Mouse (Mus musculus) cerebellum, postnatal 36 days (tissue): ENCODE results near the gene Il24.
A peak's percentile ranks its signal among the peaks of the same experiment; 100 is the strongest.

Source experiments
- DNase-seq, 2 experiments: peaks; one replicate each; pipeline ENCODE4 v3.0.0; 2021 to 2022; ENCODE audit warnings: mixed read lengths in 2 of 2

Gene Il24

DNA sequence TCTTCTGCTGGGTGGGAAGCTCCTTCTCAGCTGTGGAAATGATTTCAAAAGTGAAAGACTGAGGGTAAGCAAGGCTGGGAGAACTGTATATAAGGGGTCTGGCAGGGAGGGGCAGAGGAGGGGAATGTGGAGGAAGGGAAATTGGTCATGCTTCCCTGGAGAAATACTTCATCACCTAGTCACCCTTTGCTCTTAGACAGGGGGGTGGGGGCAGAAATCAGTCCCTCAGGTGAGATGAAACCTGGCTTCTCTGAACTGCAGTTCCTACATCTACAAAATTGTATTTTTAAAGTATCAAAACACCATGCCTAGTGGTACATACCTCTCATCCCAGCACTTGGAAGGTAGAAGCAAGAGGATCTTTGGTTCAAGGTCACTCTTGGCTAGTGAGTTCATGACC is at the start of gene Il24:
TSS of gene Il24 (minus strand) at position 101 of the 400 bp plus-strand sequence.
- no peak for DNase-seq

DNA sequence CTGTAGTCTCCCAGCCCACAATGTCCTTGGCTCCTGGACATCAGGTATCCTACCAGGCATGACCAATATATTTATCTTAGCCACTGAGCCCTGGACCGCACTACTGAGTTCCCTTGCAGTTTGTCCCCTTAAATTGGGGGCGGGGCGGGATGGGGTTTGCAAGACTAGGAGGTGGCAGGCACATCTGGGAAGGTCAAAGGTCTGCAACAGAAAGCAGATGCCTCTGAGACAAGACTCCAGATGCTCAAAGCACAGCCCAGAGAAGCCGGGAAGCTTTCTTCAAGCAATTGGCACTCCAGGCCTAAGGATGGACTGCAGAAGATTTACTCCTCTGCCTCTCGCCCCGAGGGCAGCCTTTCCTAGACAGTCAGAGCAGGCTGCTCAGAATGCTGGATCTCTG is 49.1 kb upstream of the Il24 start:
- no peak for DNase-seq

DNA sequence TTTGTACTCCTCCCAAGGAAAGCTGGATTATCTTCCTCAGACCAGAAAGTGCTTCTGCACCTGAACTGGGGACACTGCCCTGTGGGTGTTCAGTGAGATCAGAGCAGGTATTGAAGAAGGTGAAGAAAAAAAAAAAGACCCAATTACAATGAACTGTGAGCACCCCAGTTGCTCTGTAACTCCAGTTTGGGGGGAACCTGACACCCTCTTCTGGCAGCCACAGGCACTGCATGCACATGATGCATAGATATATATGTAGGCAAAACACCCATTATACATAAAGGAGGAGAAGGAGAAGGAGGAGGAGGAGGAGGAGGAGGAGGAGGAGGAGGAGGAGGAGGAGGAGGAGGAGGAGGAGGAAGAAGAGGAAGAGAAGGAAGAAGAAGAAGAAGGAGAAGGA is 39.2 kb upstream of the Il24 start:
- no peak for DNase-seq

DNA sequence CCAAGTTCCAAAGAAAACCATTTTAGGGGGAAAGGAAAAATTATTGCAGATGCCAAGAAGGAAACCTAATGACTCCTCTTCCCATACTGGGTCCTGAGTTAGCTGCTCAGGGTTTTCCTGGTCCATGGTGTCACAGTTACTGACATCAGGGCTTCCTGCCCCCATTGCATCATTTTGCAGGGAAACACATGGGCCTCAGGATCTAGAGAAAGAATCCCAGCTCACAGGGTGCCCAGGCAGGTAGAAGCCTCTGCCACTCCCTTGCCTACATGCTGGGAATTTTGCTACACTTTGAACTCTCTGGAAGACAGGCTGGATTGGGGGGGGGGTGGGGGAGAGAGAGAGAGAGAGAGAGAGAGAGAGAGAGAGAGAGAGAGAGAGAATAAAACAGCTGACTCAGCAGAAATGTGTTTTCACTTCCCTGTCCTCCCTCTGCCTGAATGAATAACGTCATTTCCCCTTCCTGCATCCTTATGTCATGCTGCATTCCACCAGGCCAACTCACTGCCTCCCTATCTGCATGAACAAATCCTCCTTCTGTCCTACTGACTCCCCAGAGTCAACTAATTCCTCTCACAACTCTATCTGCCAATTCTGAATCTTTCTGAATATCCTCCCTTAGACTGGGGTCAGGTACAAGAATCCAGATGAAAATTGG is 31.2 kb upstream of the Il24 start:
- no peak for DNase-seq

DNA sequence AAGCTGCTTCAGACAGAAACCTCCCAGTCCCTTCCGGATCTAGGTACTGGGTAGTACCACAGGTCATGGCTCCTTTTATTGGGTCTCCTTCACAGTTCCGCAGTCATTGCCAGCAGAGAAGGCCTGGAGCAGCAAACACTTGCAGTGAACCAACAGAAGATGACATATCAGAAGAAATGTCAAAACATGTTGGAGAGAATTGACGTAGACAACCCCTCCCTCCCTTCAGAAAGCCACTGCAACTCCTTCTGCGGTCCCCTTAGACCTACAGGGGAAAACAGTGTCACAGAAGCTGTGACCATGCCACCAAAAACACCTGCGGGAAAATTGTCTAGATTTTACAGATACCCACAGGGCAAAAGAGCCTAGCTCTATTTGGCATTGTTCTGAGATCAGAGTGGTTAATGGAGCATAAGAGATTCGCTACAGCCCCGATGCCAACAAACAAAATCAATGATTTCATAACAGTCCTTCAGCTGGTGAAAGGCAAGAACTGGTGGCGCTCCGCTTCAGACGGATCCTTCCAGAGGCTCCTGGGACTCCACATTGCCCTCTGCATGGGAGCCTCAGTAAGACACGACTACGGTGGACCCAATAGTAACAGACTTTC is 24.3 kb upstream of the Il24 start, which contains the start of gene Il20:
TSS of gene Il20 (minus strand) at position 51 of the 610 bp plus-strand sequence.
- no peak for DNase-seq

- no peak for DNase-seq
Measured at GRCm38 (mm10) chr1:130902505-130902904, 15.3 kb upstream of the Il24 start.

DNA sequence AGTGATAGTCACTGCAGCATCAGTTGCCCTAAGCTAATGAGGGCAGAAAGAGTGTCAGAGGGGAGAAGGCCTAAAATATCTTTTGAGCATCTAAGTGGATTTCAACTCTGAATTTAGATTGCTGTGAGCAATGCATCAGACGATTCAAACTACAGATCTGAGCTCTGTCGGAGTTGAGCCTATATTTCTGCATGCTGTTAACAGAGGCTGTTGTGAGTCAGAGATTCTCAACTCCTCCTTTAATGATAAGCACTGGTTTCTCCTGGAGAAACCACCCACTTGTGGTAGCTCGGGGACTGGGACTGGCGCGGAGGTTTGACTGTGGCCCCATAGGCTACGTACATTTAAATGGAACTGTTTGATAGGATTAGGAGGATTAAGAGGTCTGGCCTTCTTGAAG is 7.2 kb upstream of the Il24 start:
- DNase-seq, result no peak

DNA sequence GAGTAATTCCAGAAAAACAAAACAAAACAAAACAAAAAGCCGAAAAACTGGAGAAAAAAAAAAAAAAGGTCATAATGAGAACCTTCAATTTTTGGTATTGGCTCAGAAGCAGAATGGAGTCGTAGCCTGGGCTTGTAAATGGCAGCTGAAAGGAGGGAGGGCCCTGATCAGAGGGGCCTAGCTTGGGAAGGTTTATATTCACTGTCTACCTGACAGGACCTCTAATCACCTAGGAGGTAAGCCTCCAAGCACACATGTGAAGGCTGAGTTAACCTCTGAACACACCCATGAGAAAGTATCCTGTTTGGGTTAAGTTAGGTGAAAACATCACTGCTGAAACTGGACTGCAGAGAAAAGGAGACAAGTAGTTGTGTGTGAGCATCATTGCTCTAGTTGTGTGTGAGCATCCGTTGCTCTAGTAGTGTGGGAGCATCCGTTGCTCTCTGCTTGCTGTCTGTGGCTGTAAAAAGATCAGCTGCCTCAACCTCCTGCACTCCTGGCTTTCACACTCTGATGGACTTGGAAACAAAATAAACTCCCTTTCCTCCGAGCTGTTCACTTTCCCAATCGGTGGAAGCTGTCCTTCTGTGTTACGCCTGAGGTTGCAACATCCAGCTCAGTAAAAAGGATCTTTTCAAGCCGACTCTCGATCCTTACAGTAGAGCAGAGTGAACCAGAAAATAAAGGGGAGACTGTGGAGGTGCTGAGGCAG is 6.2 kb upstream of the Il24 start:
- no peak for DNase-seq

DNA sequence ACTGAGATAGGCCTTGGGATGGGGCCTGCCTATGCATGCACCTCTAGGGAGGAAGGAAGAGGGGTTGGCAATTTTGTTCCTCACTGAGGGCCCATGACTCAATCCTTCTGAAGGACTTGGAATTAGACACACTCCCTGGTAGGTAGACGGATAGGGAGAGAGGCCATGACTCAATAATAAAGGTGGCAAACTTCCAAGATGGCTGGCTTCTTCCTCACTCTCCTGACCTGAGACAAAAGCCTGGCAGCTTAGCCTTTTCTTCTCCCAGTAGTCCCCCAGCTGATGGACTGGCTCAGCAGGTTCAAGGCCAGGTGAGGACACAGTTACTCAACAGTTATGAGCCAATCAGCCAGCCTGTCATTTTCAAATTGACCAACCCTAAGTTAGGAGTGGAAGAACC is 5.2 kb upstream of the Il24 start:
- no peak for DNase-seq

DNA sequence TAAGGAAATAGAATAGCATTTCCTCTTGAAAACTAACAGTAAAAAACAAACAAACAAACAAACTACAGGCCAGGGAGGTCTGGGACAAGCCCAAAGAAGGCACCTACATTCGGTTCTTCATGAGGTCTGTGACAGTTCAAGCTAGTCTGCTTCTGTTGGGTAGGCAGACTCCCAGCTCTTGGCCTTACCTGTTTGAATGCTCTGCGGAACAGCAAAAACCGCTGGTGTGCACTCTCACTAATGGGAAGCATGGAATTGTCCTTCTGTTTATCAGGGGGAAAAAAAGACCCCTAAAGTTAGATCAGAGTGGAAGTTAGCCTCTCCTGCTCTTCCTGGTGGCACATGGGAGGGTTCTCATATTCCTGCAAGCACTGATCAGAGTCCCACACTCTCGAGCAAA is 4.1 kb downstream of the Il24 start:
- no peak for DNase-seq

GRCm38 (mm10) chr1:130879927-130880326 is 7.3 kb downstream of the Il24 start:
- no peak for DNase-seq

GRCm38 (mm10) chr1:130877889-130878614 is 9.2 kb downstream of the Il24 start:
- DNase-seq, result peak; percentile 21 to 45

DNA sequence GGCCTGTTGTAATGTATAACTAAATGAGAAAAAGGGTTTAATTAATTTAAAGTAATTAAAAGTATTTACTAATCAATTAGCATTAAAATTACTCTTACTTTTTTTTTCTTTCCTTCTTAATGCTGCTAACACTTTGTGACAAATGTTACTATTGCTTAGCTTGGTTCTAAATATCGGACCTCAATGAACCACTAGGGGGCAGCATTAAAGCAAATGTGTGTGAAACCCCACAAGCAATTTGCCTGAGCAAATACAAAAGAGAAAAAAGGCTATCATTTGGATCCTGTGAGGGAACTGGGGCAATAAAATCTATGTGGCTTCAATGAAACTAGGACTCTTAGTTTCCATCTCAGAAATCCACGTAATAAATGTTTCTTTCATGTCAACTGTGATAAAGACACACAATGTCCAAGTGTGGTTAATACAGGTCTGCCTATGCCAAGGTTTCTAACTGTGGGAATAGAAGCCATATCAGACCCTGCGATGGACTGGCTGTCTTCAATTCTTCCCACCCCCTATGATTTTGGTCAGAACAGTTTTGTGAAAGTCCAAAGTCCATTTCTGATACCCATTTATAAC is 10.2 kb downstream of the Il24 start:
- DNase-seq, result peak; percentile 18 to 65

- no peak for DNase-seq
Measured at GRCm38 (mm10) chr1:130875910-130876309, 11.3 kb downstream of the Il24 start.

DNA sequence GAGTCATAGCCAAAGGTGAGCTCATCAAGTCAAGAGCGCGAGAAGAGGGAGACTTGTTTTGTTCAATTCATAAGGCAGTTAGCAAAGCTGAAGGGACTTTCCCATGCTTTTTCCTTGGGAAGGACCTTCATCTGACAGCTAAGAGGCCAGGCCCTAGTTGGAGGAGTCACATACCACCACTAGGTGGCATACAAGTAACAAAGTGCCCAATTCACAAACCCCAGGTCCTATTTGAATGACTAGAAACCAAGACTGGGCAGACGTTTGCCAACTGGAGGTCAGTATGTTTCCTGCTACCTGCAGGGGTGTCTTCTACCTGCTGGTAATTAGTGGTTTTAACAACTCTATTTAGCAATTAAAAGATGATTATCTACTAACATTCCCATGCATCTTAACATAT is 12.1 kb downstream of the Il24 start:
- DNase-seq, result peak; percentile 40 to 61

- no peak for DNase-seq
Measured at GRCm38 (mm10) chr1:130872912-130873311, 14.3 kb downstream of the Il24 start.

- no peak for DNase-seq
Measured at GRCm38 (mm10) chr1:130865541-130866221, 21.6 kb downstream of the Il24 start, which contains the start of gene Fcmr. Fcmr (plus strand) TSS chr1:130865669.

DNA sequence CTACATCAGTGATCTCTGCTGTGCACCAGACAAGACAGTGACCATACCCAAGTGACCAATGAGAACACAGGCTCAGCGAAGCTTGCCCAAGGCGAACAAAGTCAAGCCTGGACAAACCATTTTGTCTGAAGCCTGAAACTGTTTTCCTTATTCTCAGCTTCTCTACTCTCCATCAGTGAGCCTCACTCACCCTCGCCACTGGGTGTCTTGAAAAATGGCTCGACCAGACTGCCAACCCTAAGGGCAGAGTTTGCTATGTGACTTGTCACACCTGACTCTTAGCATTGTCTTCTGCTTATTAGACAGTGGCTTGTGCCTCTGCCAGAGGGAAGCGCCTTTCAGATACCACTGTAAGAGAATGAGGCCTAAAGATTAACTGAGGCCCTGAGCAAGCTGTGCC is 22.5 kb downstream of the Il24 start:
- DNase-seq, result no peak

DNA sequence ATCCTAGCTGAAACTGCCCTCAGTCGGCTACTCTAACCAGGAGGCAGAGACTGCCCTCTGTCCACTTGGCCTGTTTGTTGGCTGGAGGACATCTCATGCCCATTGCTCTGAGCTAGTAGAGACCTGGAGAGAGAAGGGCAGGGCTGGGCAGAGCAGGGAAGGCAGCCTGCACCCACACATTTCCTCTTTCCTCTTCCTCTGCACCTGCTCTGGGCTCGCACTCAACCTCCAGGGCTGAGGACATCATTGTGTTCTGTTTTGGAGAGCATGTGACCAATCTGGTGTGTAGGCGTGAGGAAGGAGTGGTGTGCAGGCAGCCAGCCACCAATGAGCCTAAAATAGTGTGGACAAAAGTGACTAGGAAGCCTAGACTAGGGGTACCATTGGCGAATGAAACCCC is 23.0 kb downstream of the Il24 start:
- peak; percentile 14 to 24 for DNase-seq

- DNase-seq, result no peak
Measured at GRCm38 (mm10) chr1:130857456-130857855, 29.8 kb downstream of the Il24 start.

DNA sequence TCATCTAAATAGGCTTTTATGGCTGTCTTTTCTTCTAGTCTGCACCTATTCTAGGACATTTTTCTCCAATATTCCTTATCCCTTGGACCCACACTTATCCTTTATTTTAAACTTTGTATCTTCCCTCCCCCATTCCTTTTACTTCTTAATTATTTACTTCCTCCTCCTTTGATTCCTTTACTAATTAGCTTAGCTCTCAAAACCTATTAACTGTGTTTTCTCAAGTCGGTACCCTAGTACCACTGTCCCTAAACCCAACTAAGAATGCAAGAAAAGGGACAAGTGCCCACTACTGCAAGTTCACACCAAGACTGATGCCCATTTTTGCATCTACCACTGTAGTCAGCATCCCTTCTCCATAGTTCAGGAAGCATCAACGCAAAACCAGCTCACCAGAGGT is 31.5 kb downstream of the Il24 start:
- no peak for DNase-seq

- DNase-seq, result no peak
Measured at GRCm38 (mm10) chr1:130854819-130855218, 32.4 kb downstream of the Il24 start.
